Mouse (Mus musculus): Measurements from ENCODE around the gene Thsd4.

The Thsd4 gene

GRCm38 (mm10) chr9:60266583-60267272 is 255.1 kb downstream of the Thsd4 start:
- no peak for DNase-seq (ENCODE audit: low spot score in 2 of 2)

DNA sequence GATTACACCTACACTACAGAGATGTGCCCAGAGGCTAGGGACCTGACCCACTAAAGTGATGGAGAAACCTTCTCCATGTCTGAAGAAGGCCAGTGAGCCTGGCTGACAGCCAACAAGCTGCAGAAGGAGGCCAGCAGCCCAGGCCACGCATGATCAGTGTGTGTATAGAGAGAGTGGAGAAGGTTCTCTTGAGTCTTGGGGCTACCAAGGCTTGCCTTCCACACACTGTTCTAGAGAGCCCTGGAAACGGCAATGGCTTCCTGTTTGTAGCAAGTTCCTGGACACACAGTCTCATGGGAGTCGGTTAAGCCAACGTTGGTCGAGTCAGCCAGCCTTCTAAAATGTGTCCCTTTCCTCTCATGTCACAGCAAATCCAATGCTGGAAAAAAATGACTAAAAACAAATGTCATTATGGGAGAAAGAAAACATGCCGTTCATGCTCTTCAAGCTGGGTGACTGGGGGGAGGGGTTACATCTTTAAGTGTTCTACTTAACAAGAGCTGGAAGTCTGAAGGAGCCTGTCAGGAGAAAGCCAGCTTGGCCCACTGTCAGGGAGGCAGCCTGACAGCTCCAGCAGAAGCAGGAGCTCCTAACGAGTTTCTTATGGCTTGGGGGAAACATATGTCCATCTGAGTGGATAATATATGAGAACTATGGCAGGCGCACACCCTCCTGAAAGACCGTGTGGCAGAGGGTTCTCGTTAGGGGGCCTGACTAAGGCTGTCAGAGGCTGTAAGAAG is 257.1 kb downstream of the Thsd4 start:
- no peak for DNase-seq (ENCODE audit: low spot score in 2 of 2)

DNA sequence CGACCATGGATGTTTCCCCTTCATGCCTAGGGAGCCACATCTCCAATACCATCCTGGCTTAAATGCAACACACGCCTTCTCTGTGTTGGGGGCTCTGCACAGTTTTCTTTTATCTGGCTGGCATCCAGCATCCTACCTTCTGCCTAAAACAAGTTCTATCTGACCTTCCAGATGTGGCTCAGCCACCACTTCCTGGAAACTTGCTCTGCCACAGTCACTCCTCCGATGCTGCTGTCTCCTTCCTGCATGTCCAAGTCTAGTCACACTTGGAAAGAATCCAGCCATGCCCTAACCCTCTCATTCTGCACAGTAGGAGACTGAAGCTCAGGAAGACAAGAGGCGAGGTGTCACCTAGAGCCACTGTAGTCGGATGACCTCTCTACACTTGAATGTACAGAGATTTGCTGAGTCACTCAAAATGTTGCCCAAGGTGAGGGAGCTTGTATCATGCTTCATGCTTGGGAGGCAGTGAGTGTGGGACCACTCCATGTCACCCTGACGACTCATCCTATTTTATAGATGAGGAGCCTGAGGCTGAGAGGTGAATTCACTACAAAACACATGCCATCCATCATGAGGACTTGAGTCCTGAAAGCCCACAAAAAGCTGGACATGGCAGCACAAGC is 259.2 kb downstream of the Thsd4 start:
- DNase-seq (ENCODE audit: low spot score in 2 of 2): no peak

GRCm38 (mm10) chr9:60259626-60260025 is 262.2 kb downstream of the Thsd4 start:
- DNase-seq (ENCODE audit: low spot score in 2 of 2): no peak

- no peak for DNase-seq (ENCODE audit: low spot score in 2 of 2)
Measured at GRCm38 (mm10) chr9:60251765-60252164, 270.1 kb downstream of the Thsd4 start.

- no peak for DNase-seq (ENCODE audit: low spot score in 2 of 2)
Measured at GRCm38 (mm10) chr9:60250403-60250802, 271.4 kb downstream of the Thsd4 start.

DNA sequence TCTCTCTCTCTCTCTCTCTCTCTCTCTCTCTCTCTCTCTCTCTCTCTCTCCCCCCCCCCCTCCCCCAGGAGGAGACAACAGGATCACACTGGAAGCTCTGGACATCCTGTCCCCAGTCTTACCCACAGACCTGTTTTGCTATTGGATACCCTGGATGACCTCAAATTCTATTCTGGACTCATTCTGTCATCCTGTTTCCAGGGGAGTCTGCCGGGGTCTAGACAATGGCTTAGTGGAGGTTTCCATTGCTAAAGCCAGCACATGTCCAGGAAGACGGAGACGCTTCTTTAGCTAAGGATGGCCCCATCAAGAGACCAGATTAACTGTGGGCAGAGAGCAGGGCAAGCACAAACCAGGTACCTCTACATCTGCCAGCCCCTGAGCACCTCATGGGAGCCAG is 273.8 kb downstream of the Thsd4 start:
- no peak for DNase-seq (ENCODE audit: low spot score in 2 of 2)

- DNase-seq (ENCODE audit: low spot score in 2 of 2): peak in 1 of 2 experiments; percentile 69
Measured at GRCm38 (mm10) chr9:60244943-60245342, 276.9 kb downstream of the Thsd4 start.

DNA sequence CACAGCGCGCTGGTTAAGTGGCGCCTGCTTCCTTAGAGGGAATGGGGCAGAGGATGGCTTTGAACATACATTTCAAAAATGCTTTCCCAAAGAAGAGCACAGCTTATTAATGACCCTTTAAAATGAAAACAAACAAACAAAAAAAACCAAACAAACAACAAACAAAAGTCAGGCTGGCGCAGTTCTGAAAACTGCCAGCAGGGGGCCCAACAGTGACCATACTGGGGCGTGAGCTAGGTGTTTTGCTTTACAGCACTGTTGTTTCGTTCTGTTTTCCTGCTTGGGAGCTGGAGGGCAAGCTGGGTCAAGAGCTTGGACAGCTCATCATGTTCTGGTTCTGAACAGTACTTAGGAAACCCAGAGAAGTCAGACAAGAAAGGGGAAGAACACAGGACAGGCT is 278.3 kb downstream of the Thsd4 start:
- DNase-seq (ENCODE audit: low spot score in 2 of 2): no peak

DNA sequence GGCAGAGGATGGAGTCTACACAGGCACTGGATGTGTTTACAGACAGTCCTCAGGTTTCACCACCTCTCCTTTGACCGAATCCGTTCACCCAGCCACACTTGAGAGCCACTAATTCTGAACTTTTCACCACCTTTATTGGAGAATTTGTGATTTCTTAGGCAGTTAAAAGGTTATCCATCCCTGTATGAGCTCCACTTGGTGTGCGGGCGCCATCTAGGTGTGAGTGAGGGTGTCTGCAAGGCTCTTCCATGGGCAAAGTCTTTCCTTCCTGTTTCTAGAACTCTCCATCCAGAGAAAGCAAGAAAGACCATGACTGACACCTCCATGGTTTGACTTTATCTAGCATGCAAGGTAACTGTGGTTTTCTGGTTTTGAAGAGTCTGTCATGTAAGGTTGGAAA is 284.2 kb downstream of the Thsd4 start:
- DNase-seq (ENCODE audit: low spot score in 2 of 2): peak in 1 of 2 experiments; percentile 51

DNA sequence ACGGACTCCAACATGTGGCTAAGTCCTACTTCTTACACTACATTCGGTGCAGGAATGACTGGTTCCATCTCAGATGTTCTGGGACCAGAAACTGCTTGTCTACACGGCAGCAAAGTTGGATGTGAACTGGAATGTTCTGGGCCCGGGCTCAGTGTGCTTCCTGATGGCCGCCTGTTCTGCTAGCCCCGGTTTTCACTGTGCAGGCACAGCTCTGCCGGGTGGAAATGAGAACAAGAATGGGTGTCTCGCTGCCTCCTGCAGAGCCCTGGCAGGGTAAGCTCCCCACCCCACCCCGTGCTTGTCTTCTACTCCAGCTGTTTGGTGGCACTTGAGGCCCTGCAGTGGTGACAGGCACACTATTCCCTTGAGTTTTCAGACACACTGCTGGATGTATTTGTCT is 285.7 kb downstream of the Thsd4 start:
- DNase-seq (ENCODE audit: low spot score in 2 of 2): no peak

DNA sequence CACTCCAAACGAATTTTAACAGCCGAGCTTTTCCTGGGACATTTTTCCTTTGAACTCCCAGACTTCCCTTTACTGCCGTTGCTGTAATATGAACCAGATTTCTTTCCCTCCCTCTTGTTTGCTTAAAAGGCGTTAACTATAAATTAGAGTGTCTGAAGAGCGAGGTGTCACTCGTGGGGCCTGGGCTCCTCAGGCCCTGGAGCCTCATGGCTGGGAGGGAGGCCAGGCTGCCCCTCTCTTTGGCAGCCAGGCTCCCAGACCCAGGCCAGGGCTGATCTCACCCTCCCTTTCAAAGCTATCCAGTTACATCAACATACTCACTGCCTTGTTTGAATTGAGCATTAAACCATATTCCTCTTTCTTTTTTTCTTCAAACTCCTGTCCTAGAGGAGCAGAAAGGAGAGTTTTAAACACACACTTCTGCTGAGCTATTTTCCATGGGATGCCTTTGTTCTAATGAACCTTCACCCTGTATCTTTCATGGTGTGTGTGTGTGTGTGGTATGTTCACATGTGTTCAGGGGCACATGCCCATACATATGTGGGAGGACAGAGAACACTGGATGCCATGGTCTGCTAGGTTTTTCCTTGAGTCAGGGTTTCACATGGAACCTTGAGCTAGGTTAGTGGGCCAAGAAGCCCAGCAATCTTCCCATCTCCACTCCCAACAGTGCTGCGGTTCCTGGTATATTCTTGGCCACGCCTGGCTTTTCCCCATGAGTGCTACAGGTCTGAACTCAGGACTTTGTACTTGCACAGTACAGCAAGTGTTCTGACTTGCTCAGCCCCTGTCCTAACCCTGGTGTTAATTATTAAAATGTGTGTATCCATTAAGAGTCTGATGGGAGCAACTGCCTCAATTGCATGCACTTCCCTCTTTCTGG is 287.4 kb downstream of the Thsd4 start:
- no peak for DNase-seq (ENCODE audit: low spot score in 2 of 2)

- DNase-seq (ENCODE audit: low spot score in 2 of 2): no peak
Measured at GRCm38 (mm10) chr9:60231981-60232881, 289.6 kb downstream of the Thsd4 start.

- DNase-seq (ENCODE audit: low spot score in 2 of 2): no peak
Measured at GRCm38 (mm10) chr9:60229496-60229895, 292.4 kb downstream of the Thsd4 start.

DNA sequence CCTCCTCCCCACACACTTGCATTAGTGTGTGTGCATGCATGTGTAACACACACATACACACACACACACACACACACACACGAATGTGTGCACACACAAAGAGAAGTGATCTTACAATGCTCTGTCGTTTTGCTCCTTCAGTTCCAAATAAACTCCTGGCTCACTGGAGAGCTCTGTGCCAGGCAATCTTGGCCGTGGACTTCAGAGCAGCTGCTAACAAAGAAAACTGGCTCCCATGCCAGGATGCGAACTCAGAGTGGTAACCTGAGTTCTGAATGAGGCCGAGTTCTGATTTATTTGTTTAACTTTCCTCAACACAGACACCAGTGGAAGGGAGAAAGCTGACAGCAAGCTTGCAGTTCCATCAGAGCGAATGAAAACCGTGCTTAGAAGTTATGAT is 294.1 kb downstream of the Thsd4 start:
- DNase-seq (ENCODE audit: low spot score in 2 of 2): peak in 1 of 2 experiments; percentile 32

DNA sequence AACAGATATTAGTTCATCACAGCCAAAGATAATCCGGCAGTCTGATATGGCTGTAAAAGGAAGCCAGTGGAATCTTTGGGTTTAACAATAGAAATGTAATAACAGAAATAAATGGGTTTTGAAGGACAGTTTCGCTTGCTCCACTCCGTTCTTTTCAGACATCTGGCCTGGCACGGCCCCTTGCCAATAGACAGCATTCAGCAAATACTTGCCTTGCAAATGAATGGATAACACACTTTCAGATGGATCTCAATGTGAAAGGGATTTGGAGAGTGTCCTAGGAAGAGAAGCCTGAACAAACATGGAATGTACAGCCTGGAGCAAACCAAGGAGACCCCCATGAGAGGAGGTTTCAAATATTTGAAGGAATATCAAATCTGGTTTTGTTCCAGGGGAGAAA is 295.2 kb downstream of the Thsd4 start:
- no peak for DNase-seq (ENCODE audit: low spot score in 2 of 2)

DNA sequence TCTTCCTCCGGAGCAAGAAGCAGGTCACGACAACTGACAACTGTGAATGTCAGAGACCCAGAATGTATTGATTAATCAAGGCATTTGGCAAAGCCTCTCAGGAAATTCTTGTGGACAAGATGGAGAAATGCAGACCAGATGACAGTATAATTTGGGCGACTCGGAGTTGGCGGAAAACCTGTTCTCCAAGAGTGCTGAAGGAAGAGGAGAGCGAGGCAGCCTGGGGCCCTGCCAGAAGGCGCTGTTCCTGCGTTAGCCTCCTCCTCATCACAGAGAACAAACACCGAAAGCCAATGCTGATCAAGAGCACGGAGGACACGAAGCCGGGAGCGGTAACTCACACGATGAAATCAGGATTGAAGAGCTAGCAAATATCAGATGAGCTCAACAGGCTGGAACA is 295.7 kb downstream of the Thsd4 start:
- DNase-seq (ENCODE audit: low spot score in 2 of 2): peak; percentile 41 to 43

- no peak for DNase-seq (ENCODE audit: low spot score in 2 of 2)
Measured at GRCm38 (mm10) chr9:60225453-60225852, 296.4 kb downstream of the Thsd4 start.

- DNase-seq (ENCODE audit: low spot score in 2 of 2): no peak
Measured at GRCm38 (mm10) chr9:60224039-60224695, 297.7 kb downstream of the Thsd4 start.

DNA sequence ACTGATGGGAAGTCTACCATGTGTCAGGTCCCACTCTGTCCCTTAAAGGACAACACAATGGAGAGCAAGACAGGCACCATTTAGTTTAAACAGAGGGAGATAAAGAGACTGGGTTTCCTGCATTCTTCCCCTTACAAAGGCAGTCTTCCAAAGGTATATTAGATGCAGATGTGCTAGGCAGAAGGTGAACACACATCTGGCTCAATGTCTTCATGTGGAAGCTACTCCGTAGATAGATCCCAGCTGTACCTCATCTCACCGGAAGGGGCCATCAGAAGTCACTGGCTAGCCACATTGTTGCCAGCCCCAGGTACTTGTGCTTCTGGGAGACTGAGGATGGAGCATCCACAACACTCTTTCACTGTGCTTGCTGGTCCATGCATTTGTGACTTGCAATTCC is 301.4 kb downstream of the Thsd4 start:
- DNase-seq (ENCODE audit: low spot score in 2 of 2): no peak
